Mouse (Mus musculus) MN1 (cell line): Measurements from ENCODE around the gene Tceanc2.

Source experiments
- DNase-seq: peaks from one replicate; pipeline ENCODE4 v3.0.0-alpha.2; 2016; ENCODE audit warnings: low spot score

Gene Tceanc2

GRCm38 (mm10) chr4:107178830-107179490 lies at the start of gene Tceanc2:
Tceanc2 (minus strand) TSS chr4:107179116.
- peak; percentile 57 for DNase-seq

GRCm38 (mm10) chr4:107226313-107226712 lies 47.4 kb upstream of the Tceanc2 start:
- DNase-seq: no peak

- DNase-seq: peak; percentile 78
These were observed 44.6 kb upstream of the Tceanc2 start for GRCm38 (mm10) chr4:107223225-107224204.

- no peak for DNase-seq
These were observed 42.6 kb upstream of the Tceanc2 start for GRCm38 (mm10) chr4:107221524-107221923.

GRCm38 (mm10) chr4:107217574-107217973 lies 38.7 kb upstream of the Tceanc2 start:
- no peak for DNase-seq

GRCm38 (mm10) chr4:107213279-107214011 lies 34.5 kb upstream of the Tceanc2 start:
- no peak for DNase-seq

GRCm38 (mm10) chr4:107211936-107212335 lies 33.0 kb upstream of the Tceanc2 start:
- no peak for DNase-seq

GRCm38 (mm10) chr4:107211465-107211864 lies 32.5 kb upstream of the Tceanc2 start:
- no peak for DNase-seq

- no peak for DNase-seq
These were observed 31.7 kb upstream of the Tceanc2 start for GRCm38 (mm10) chr4:107210483-107211097.

- DNase-seq: no peak
These were observed 30.0 kb upstream of the Tceanc2 start, which contains the start of gene Ldlrad1 for GRCm38 (mm10) chr4:107208880-107209279. Ldlrad1 (plus strand) TSS chr4:107209180.

GRCm38 (mm10) chr4:107207016-107207415 lies 28.1 kb upstream of the Tceanc2 start:
- DNase-seq: no peak

- DNase-seq: no peak
These were observed 24.1 kb upstream of the Tceanc2 start for GRCm38 (mm10) chr4:107203001-107203400.

GRCm38 (mm10) chr4:107201779-107202178 lies 22.9 kb upstream of the Tceanc2 start:
- DNase-seq: no peak

GRCm38 (mm10) chr4:107198072-107198471 lies 19.2 kb upstream of the Tceanc2 start:
- no peak for DNase-seq

- DNase-seq: no peak
These were observed 17.5 kb upstream of the Tceanc2 start for GRCm38 (mm10) chr4:107196454-107196853.

- no peak for DNase-seq
These were observed 14.9 kb upstream of the Tceanc2 start for GRCm38 (mm10) chr4:107193841-107194240.

- no peak for DNase-seq
These were observed 6.8 kb upstream of the Tceanc2 start for GRCm38 (mm10) chr4:107185703-107186102.

- no peak for DNase-seq
These were observed 4.3 kb upstream of the Tceanc2 start for GRCm38 (mm10) chr4:107183203-107183602.

GRCm38 (mm10) chr4:107182796-107183195 lies 3.9 kb upstream of the Tceanc2 start:
- DNase-seq: no peak

GRCm38 (mm10) chr4:107181866-107182265 lies 3.0 kb upstream of the Tceanc2 start:
- no peak for DNase-seq

GRCm38 (mm10) chr4:107180746-107181145 lies 1.8 kb upstream of the Tceanc2 start:
- no peak for DNase-seq

- DNase-seq: peak; percentile 6
These were observed 645 bp upstream of the Tceanc2 start for GRCm38 (mm10) chr4:107179561-107179960.
